Mouse (Mus musculus): Measurements from ENCODE around the gene Gopc. TPM values are rescaled to one million over a fixed set of nuclear protein-coding genes. Genes with fewer than 3 reads are reported as not detected.
"Not testable (repeated sequence)": the region's sequence is repeated elsewhere in the genome, so short reads cannot be mapped to it uniquely, and the experiment has no call there.

Gene Gopc
- polyA plus RNA-seq, 1 experiment from 2014 or later: 24.3 TPM

DNA sequence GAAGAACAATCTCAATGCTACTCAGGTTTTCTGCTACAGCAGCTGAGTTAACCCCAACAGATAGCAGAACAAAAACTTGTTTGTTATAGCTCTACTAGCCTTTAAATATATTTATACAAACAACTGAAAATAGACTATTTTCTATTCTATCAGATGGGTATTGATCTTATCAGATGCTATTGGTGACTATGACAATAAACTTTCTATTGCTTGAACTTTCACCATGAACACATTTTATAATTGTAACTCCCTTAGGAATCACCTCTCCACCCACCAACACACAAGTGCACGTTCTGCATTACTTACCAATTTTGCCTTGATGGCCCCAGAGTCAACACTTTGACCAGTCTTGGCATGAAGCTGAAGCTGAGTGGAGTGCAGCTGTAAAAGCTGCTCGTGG is 23.5 kb downstream of the Gopc start, which contains the start of gene Gm26741:
Gm26741 (plus strand) TSS at position 301 of the 400 bp plus-strand sequence.
- Histone ChIP-seq H3K9me3 (no peaks in the 10 kb centered on the region), H3K36me3 (peaks cover 31% of the 10 kb centered on the region; the same call in 1 of the 2 replicates), H3K27ac (no peak within 1 kb of the TSS), H3K4me3 (replicated peaks) (no peak within 1 kb of the TSS), H3K27me3 (no peaks in the 10 kb centered on the region), H3K4me1 (replicated peaks) (no peaks in the 10 kb centered on the region), H3K9ac (replicated peaks) (no peak within 1 kb of the TSS), H3K4me2 (no peak within 1 kb of the TSS)
- 87% methylated on average over 2 of the region's 2 CpGs for WGBS
- no peak for ATAC-seq (ENCODE audit: insufficient number of reproducible peaks, insufficient read depth, low FRiP score, low TSS enrichment, low read depth)

DNA sequence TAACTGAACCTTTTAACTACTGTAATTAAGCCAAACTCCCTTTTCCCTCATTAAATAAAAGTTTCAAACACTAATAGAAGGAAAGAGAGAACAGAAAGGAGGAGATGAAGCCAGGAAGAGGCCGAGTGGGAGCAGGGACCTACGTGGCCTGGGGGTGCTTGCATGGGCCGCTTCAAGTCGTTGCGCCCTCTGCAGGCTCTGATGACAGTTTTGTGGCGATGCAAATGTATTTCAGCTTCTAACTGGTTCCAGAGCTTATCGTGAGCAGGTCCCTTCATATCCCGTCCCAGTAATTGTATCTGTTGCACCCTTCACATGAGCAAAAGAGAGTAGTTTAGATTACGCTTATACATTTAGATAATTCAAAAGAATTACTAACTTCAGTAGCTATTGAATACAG is 28.7 kb downstream of the Gopc start:
- H3K27ac ChIP-seq: no peak overlapping the region
- H3K4me2 ChIP-seq: no peak overlapping the region
- ATAC-seq (ENCODE audit: insufficient number of reproducible peaks, insufficient read depth, low FRiP score, low TSS enrichment, low read depth): no peak
- WGBS: 71% methylated on average over 9 of the region's 9 CpGs
- H3K27me3 ChIP-seq: no peaks in the 10 kb centered on the region
- no peak overlapping the region for H3K9ac ChIP-seq (replicated peaks)
- H3K9me3 ChIP-seq: no peaks in the 10 kb centered on the region
- H3K36me3 ChIP-seq: peaks cover 66% of the 10 kb centered on the region
- no peak overlapping the region for H3K4me3 ChIP-seq (replicated peaks)
- no peaks in the 10 kb centered on the region for H3K4me1 ChIP-seq (replicated peaks)

DNA sequence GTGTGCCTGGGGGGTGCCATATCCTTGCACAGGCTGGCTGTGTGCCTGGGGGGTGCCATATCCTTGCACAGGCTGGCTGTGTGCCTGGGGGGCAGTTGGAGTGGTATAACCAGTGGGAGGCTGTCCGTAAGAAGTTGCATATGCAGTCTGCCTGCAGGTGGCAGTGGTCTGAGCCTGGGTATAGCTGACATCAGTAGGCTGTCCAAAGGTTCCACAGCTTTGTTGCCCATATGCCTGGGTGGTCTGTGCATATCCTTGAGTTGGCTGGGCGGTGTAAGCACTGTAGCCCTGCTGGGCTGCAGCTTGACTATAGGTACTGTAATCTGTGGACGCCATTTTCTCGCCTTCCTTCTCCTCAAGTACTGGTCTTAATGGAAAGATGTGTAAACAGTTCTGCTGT is 38.6 kb downstream of the Gopc start:
- H3K4me1 ChIP-seq (replicated peaks); H3K9ac ChIP-seq (replicated peaks); ATAC-seq (ENCODE audit: insufficient number of reproducible peaks, insufficient read depth, low FRiP score, low TSS enrichment, low read depth); H3K27me3 ChIP-seq; H3K9me3 ChIP-seq; H3K4me3 ChIP-seq (replicated peaks); H3K27ac ChIP-seq; H3K4me2 ChIP-seq: not testable (repeated sequence)
- peaks cover 72% of the 10 kb centered on the region for H3K36me3 ChIP-seq
- whole genome bisulfite sequencing: 96% methylated on average over 4 of the region's 4 CpGs

DNA sequence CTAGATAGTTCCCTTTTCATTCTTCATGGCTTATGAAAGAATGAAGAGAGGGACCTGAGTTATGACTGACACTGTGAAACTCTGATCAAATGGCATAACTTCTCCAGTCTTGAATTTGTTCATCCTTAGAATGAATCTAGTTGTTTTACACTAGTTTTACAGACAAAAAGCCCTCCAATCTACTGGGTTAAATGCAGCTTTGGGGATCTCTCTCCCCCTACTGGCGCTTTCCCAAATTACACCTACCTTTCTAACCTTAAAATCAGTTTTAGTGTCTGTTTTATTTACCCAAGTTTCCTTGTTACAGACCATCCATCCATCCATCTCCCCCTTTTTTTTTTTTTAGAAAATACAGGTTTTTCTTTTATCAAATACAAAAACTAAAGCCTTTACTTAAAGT is 50.9 kb downstream of the Gopc start:
- 0% methylated on average over 1 of the region's 1 CpGs for WGBS
- Histone ChIP-seq H3K9me3 (no peaks in the 10 kb centered on the region), H3K9ac (replicated peaks) (no peak overlapping the region), H3K4me2 (no peak overlapping the region), H3K4me1 (replicated peaks) (no peaks in the 10 kb centered on the region), H3K27ac (no peak overlapping the region), H3K4me3 (replicated peaks) (no peak overlapping the region), H3K27me3 (no peaks in the 10 kb centered on the region), H3K36me3 (peaks cover 6% of the 10 kb centered on the region; the same call in 1 of the 2 replicates)
- ATAC-seq (ENCODE audit: insufficient number of reproducible peaks, insufficient read depth, low FRiP score, low TSS enrichment, low read depth): no peak

DNA sequence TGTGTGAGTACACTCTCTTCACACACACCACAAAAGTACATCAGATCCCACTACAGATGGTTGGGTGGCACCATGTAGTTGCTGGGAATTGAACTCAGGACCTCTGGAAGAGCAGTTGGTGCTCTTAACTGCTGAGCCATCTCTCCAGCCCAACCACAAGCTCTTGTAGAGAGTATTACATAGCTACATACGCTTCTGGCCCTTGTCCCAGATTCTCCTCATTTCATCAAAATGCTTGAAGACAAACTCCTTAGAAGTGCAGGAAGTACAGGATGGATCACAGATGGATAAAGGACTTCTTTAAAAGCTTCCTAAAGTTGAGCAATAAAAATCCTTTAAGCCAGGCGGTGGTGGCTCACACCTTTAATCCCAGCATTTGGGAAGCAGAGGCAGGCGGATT is 60.0 kb downstream of the Gopc start:
- Histone ChIP-seq H3K4me3 (replicated peaks) (no peak overlapping the region), H3K4me1 (replicated peaks) (no peaks in the 10 kb centered on the region), H3K36me3 (peaks cover 30% of the 10 kb centered on the region), H3K9ac (replicated peaks) (no peak overlapping the region), H3K4me2 (no peak overlapping the region), H3K27ac (no peak overlapping the region), H3K27me3 (no peaks in the 10 kb centered on the region), H3K9me3 (no peaks in the 10 kb centered on the region)
- 86% methylated on average over 3 of the region's 3 CpGs for WGBS
- ATAC-seq (ENCODE audit: insufficient number of reproducible peaks, insufficient read depth, low FRiP score, low TSS enrichment, low read depth): no peak

DNA sequence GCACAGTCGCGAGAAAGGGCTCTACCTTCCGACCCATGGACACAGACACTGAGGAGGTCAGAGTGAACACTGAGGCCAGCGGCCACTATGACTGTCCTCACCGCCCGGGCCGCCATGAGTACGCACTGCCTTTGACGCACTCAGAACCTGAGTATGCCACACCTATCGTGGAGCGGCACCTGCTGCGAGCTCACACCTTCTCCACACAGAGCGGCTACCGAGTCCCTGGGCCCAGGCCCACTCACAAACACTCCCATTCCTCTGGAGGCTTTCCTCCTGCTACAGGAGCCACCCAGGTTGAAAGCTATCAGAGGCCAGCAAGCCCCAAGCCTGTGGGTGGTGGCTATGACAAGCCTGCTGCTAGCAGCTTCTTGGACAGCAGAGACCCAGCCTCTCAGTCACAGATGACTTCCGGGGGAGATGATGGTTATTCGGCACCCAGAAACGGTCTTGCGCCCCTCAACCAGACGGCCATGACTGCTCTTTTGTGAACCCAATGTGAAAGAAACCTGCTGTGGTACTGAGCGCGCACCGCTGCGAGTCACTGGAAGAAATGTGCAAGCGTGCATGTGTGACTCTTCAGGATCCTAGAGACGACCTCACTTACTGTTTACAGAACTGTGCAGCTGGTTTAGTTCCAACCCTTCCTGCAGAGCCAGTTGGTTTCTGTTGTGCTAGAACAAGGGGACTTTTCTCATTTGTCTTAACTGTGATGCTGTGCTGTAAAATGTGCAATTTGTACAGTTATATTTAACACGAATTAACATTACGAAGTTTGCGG is 62.2 kb downstream of the Gopc start:
- 94% methylated on average over 28 of the region's 28 CpGs for WGBS
- no peaks in the 10 kb centered on the region for H3K9me3 ChIP-seq
- no peak for ATAC-seq (ENCODE audit: insufficient number of reproducible peaks, insufficient read depth, low FRiP score, low TSS enrichment, low read depth)
- H3K4me1 ChIP-seq (replicated peaks): no peaks in the 10 kb centered on the region
- H3K4me2 ChIP-seq: no peak overlapping the region
- no peak overlapping the region for H3K27ac ChIP-seq
- H3K27me3 ChIP-seq: no peaks in the 10 kb centered on the region
- H3K9ac ChIP-seq (replicated peaks): no peak overlapping the region
- peaks cover 50% of the 10 kb centered on the region for H3K36me3 ChIP-seq
- H3K4me3 ChIP-seq (replicated peaks): no peak overlapping the region

DNA sequence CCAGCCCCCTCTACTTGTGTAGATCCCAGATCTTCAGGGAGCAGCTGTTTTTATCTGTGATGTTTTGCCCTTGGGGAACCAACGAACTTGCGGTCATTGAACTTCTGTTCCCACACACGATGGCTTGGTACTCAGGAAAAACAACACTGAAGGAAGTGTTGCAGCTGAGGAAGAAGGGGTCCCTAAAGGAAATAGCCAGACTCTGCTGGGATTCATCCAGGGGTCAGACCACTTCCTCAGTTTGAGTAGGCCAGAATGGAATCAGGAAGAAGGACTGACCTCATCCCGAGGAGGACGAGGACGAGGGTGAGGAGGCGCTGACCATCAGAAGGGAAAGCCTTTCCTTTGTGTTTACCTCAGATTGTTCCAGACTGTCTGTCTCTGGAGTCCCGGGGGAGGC is 72.7 kb downstream of the Gopc start:
- 83% methylated on average over 8 of the region's 8 CpGs for WGBS
- no peak overlapping the region for H3K9ac ChIP-seq (replicated peaks)
- ATAC-seq (ENCODE audit: insufficient number of reproducible peaks, insufficient read depth, low FRiP score, low TSS enrichment, low read depth): no peak
- H3K36me3 ChIP-seq: peaks cover 43% of the 10 kb centered on the region
- H3K4me3 ChIP-seq (replicated peaks): no peak overlapping the region
- H3K9me3 ChIP-seq: no peaks in the 10 kb centered on the region
- no peak overlapping the region for H3K4me2 ChIP-seq
- no peaks in the 10 kb centered on the region for H3K4me1 ChIP-seq (replicated peaks)
- no peaks in the 10 kb centered on the region for H3K27me3 ChIP-seq
- no peak overlapping the region for H3K27ac ChIP-seq

DNA sequence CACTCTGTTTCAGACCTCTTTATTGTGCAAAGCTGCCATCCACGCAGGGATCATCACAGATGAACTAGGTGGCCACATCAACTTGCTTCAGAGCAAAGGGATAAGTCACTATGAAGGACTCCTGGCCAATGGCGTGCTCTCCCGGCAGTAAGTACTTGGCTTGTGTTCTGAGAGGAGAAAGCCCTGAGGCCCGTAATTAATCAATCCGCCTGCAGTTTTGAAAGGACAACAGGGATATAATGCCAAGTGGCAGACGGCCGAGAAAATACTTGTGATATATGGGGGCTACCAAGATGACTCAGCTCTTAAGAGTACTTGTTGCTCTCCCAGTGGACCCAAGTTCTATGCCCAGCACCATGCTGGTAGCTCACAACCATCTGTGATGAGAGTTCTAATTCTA is 77.3 kb downstream of the Gopc start:
- no peak overlapping the region for H3K9ac ChIP-seq (replicated peaks)
- no peak overlapping the region for H3K27ac ChIP-seq
- H3K9me3 ChIP-seq: no peaks in the 10 kb centered on the region
- no peaks in the 10 kb centered on the region for H3K27me3 ChIP-seq
- no peak overlapping the region for H3K4me3 ChIP-seq (replicated peaks)
- ATAC-seq (ENCODE audit: insufficient number of reproducible peaks, insufficient read depth, low FRiP score, low TSS enrichment, low read depth): no peak
- peaks cover 14% of the 10 kb centered on the region; the same call in 1 of the 2 replicates for H3K36me3 ChIP-seq
- H3K4me2 ChIP-seq: no peak overlapping the region
- H3K4me1 ChIP-seq (replicated peaks): no peaks in the 10 kb centered on the region
- 79% methylated on average over 7 of the region's 7 CpGs for WGBS

DNA sequence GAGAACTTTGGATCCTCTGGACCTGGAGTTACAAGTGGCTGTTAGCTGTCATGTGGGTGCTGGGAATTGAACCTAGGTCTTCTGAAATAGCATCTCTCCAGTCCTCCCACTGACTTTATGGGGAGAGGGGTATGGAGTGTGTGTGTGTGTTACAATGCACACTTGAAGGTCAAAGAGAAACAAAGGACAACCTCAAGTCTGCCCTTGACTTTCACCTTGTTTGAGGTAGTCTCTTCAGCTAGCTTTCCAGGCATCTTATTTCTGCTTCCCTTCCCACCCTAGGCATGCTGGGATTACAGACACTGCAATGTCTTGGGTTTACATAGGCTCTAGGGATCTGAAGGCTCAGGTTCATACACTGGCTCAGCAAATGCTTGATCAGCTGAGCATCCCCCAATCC is 79.7 kb downstream of the Gopc start:
- no peaks in the 10 kb centered on the region for H3K9me3 ChIP-seq
- no peaks in the 10 kb centered on the region for H3K4me1 ChIP-seq (replicated peaks)
- no peak overlapping the region for H3K4me2 ChIP-seq
- H3K9ac ChIP-seq (replicated peaks): no peak overlapping the region
- H3K36me3 ChIP-seq: peaks cover 14% of the 10 kb centered on the region; the same call in 1 of the 2 replicates
- no peak overlapping the region for H3K27ac ChIP-seq
- H3K4me3 ChIP-seq (replicated peaks): no peak overlapping the region
- no peaks in the 10 kb centered on the region for H3K27me3 ChIP-seq
- ATAC-seq (ENCODE audit: insufficient number of reproducible peaks, insufficient read depth, low FRiP score, low TSS enrichment, low read depth): no peak

DNA sequence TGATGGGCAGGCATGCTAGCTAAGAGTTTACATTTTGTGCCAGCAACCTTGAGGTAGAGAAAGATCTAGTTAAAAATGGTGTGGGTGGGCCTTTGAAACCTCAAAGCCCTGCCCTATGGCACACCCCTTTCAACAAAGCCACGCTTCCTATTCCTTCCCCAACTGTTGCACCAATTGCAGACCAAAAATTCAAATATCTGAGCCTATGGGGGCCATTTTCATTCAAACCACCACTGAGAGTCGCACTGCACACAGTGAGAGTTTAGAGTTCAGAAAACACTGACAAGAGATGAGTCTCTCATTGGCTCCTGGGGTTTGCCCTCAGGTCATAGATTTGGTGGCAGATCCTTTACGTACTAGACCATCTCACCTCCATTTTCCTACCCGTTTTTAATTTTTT is 80.2 kb downstream of the Gopc start:
- Histone ChIP-seq H3K4me1 (replicated peaks) (no peaks in the 10 kb centered on the region), H3K27me3 (no peaks in the 10 kb centered on the region), H3K4me2 (no peak overlapping the region), H3K9me3 (no peaks in the 10 kb centered on the region), H3K9ac (replicated peaks) (no peak overlapping the region), H3K36me3 (peaks cover 13% of the 10 kb centered on the region; the same call in 1 of the 2 replicates), H3K27ac (no peak overlapping the region), H3K4me3 (replicated peaks) (no peak overlapping the region)
- ATAC-seq (ENCODE audit: insufficient number of reproducible peaks, insufficient read depth, low FRiP score, low TSS enrichment, low read depth): no peak
- WGBS: 93% methylated on average over 4 of the region's 4 CpGs

DNA sequence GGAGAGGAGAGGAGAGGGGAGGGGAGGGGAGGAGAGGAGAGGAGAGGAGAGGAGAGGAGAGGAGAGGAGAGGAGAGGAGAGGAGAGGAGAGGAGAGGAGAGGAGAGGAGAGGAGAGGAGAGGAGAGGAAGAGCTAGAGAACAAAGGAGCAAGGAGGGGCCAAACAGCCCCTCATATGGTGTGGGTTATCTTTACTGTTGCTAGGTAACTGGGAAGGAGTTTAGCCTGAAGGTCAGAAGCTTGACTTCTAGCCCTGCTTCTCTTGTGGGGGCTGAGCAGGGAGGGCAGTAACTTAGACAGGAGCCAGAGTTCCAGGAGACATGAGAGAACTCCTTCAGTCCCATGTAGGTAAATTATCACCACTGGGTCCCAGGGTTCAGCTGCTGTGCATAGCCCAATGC is 83.4 kb downstream of the Gopc start:
- H3K9me3 ChIP-seq; H3K4me3 ChIP-seq (replicated peaks); H3K27ac ChIP-seq; H3K9ac ChIP-seq (replicated peaks); H3K36me3 ChIP-seq; ATAC-seq (ENCODE audit: insufficient number of reproducible peaks, insufficient read depth, low FRiP score, low TSS enrichment, low read depth); H3K4me1 ChIP-seq (replicated peaks); H3K4me2 ChIP-seq; H3K27me3 ChIP-seq: not testable (repeated sequence)

DNA sequence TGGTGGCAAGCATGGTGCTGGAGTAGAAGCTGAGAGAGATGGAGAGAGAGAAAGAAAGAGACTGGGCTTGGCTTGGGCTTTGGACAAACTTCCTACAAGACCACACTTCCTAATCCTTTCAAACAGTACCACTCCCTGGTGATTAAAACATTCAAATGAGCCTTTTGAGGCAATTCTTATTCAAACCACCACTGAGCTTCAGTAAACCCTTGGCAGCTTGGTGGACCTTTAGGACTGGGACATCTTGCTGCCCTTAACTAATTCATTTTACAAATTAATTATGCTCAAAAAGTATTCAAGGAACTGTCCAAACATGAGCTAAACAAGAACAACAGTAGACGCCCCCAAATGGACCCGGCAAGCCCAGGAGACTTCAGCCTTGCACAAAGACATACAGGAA is 86.0 kb downstream of the Gopc start:
- H3K9me3 ChIP-seq: no peaks in the 10 kb centered on the region
- H3K27me3 ChIP-seq: no peaks in the 10 kb centered on the region
- H3K36me3 ChIP-seq: peaks cover 5% of the 10 kb centered on the region; the same call in 1 of the 2 replicates
- WGBS: 90% methylated on average over 2 of the region's 2 CpGs
- ATAC-seq (ENCODE audit: insufficient number of reproducible peaks, insufficient read depth, low FRiP score, low TSS enrichment, low read depth): no peak
- no peak overlapping the region for H3K9ac ChIP-seq (replicated peaks)
- H3K4me1 ChIP-seq (replicated peaks): no peaks in the 10 kb centered on the region
- H3K4me3 ChIP-seq (replicated peaks): no peak overlapping the region
- no peak overlapping the region for H3K4me2 ChIP-seq
- H3K27ac ChIP-seq: no peak overlapping the region

Data from limb, embryonic 12.5 days (tissue).